Mouse (Mus musculus) embryonic facial prominence, embryonic 12.5 days (tissue): ENCODE results near the gene Aipl1. TPM values are rescaled to one million over a fixed set of nuclear protein-coding genes. Genes with fewer than 3 reads are reported as not detected.

ENCODE experiments used
- ATAC-seq: fragments of 200-750 bp; cut with Nextera tagmentation; 2 replicates; pipeline ENCODE4 v1.8.0; 2017; ENCODE audit not compliant: insufficient number of reproducible peaks, insufficient read depth, low FRiP score, low TSS enrichment
- H3K27ac ChIP-seq: fragments of 300-500 bp; sonication (generic); 2 replicates; pipeline ENCODE4 v1.5.1; 2016; ENCODE audit warnings: mild to moderate bottlenecking
- H3K27me3 ChIP-seq: fragments of 300-500 bp; sonication (generic); 2 replicates; pipeline ENCODE4 v1.6.1; 2016; ENCODE audit warnings: mild to moderate bottlenecking, moderate library complexity
- H3K36me3 ChIP-seq: fragments of 300-500 bp; sonication (generic); 2 replicates; pipeline ENCODE4 v1.6.1; 2016; ENCODE audit warnings: mild to moderate bottlenecking
- H3K4me1 ChIP-seq: fragments of 300-500 bp; sonication (generic); 2 replicates; pipeline ENCODE4 v1.6.1; 2016
- H3K4me2 ChIP-seq: fragments of 300-500 bp; sonication (generic); replicated peaks from 2 replicates; pipeline ENCODE4 v1.6.1; 2016; ENCODE audit warnings: mild to moderate bottlenecking, moderate library complexity
- H3K4me3 ChIP-seq: fragments of 300-500 bp; sonication (generic); 2 replicates; pipeline ENCODE4 v1.5.1; 2016; ENCODE audit warnings: mild to moderate bottlenecking
- H3K9ac ChIP-seq: fragments of 300-500 bp; sonication (generic); 2 replicates; pipeline ENCODE4 v1.6.1; 2016; ENCODE audit warnings: mild to moderate bottlenecking, moderate library complexity
- H3K9me3 ChIP-seq: fragments of 300-500 bp; sonication (generic); 2 replicates; pipeline ENCODE4 v1.6.1; 2016; ENCODE audit warnings: mild to moderate bottlenecking, moderate library complexity
- WGBS: fragments of 180-500 bp; shearing (Covaris S2); methylation state at CpG from one replicate; pipeline ENCODE4 v1.1.7; 2016; 5-methylcytosine and 5-hydroxymethylcytosine counted together
- polyA plus RNA-seq: library from polyadenylated mRNA; unstranded; fragments of >200 nt; fragmentation: Nextera tagmentation; extraction: Ambion mirVana; gene quantifications from 2 replicates; pipeline ENCODE4 v1.2.1, GENCODE M21; 2016

Aipl1 gene
- polyA plus RNA-seq, result 0.36 and 0.61 TPM in 2 replicates

GRCm38 (mm10) chr11:72037409-72037808 lies at the start of gene Aipl1:
TSS of gene Aipl1 (minus strand) at chr11:72037509.
- 63% methylated on average over 4 of the region's 4 CpGs for WGBS
- no peak within 1 kb of the TSS for H3K27ac ChIP-seq
- no peak within 1 kb of the TSS for H3K4me2 ChIP-seq
- no peaks in the 10 kb centered on the region for H3K36me3 ChIP-seq
- H3K9me3 ChIP-seq, result no peaks in the 10 kb centered on the region
- no peak within 1 kb of the TSS for H3K4me3 ChIP-seq
- 0 out of 2 replicates have a peak, but pooled peaks cover 5% of the 10 kb centered on the region for H3K4me1 ChIP-seq
- H3K27me3 ChIP-seq, result 0 out of 2 replicates have a peak, but pooled peaks cover 3% of the 10 kb centered on the region
- no peak for ATAC-seq
- no peak within 1 kb of the TSS for H3K9ac ChIP-seq

DNA sequence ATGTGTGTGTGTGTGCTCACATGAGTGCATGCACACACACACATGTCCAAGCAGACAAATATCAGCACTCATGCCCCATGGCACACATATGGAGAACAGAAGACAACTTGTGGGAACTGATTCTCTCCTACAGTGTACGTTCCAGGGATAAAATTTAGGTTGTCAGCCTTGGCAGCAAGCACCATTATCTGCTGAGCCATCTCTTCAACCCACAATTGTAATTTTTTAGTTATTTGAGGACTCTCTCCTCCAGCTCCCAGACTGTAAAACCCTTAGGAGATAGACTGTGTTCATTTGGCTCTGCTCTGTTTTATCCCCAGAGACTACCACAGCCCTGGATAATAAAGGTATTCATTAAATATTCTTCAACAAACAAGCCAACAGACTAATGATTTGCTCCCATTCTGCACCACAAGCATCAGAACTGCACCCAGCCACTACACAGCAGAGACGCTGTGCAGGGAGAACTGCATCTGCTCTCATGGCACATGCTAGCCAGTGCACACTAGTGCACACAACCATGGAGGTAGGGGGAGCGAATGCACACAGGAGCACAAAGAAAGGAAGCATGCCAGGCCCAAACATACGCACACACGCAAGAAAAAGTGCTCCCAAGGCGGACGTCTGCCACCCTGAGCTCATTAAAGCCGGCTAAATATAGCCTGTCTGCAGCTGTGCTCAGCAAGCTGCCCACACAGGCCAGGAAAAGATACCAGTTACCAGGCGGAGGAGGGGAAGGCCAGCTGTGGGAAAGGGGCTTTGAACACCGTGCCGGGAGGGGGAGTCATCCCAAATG lies 49.1 kb upstream of the Aipl1 start:
- Histone ChIP-seq H3K4me1 (peaks cover 9% of the 10 kb centered on the region), H3K36me3 (no peaks in the 10 kb centered on the region), H3K9me3 (no peaks in the 10 kb centered on the region), H3K27me3 (no peaks in the 10 kb centered on the region), H3K9ac (no peak overlapping the region), H3K27ac (peak overlapping the region; percentile 36; the same call in 1 of the 2 replicates), H3K4me3 (no peak overlapping the region), H3K4me2 (no peak overlapping the region)
- 33% methylated on average over 11 of the region's 11 CpGs for WGBS
- ATAC-seq, result no peak

GRCm38 (mm10) chr11:72084337-72084736 lies 47.0 kb upstream of the Aipl1 start:
- Histone ChIP-seq H3K9me3 (no peaks in the 10 kb centered on the region), H3K27ac (no peak overlapping the region), H3K27me3 (no peaks in the 10 kb centered on the region), H3K9ac (no peak overlapping the region), H3K36me3 (no peaks in the 10 kb centered on the region), H3K4me2 (no peak overlapping the region), H3K4me3 (no peak overlapping the region), H3K4me1 (peaks cover 9% of the 10 kb centered on the region)
- 92% methylated on average over 15 of the region's 15 CpGs for WGBS
- ATAC-seq, result no peak

GRCm38 (mm10) chr11:72082601-72083000 lies 45.3 kb upstream of the Aipl1 start:
- Histone ChIP-seq H3K36me3 (no peaks in the 10 kb centered on the region), H3K4me2 (no peak overlapping the region), H3K9me3 (no peaks in the 10 kb centered on the region), H3K4me1 (peaks cover 9% of the 10 kb centered on the region), H3K4me3 (no peak overlapping the region), H3K9ac (no peak overlapping the region), H3K27ac (no peak overlapping the region), H3K27me3 (no peaks in the 10 kb centered on the region)
- no peak for ATAC-seq
- 87% methylated on average over 4 of the region's 4 CpGs for WGBS

DNA sequence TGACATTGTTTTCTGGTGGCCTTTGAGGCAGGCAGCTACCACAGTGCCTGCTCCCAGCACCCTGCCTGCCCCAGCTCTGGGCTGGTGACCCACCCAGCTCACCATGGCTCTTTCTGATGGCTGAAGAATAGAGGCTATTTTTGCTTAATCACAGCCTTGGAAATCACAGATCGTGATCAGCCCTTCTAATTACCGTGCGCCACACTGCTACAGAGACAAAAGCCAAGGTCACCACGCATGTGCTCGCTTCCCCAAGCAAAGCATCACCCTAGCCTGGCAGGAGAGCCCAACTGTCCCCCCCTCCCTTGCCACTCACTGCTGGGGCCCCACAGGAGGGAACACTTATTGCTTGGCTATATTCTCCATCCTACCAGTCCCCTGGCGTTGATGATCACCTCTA lies 43.2 kb upstream of the Aipl1 start:
- Histone ChIP-seq H3K9ac (no peak overlapping the region), H3K9me3 (no peaks in the 10 kb centered on the region), H3K27me3 (no peaks in the 10 kb centered on the region), H3K4me3 (no peak overlapping the region), H3K4me2 (no peak overlapping the region), H3K27ac (no peak overlapping the region), H3K4me1 (no peaks in the 10 kb centered on the region), H3K36me3 (no peaks in the 10 kb centered on the region)
- no peak for ATAC-seq
- 85% methylated on average over 6 of the region's 6 CpGs for WGBS

DNA sequence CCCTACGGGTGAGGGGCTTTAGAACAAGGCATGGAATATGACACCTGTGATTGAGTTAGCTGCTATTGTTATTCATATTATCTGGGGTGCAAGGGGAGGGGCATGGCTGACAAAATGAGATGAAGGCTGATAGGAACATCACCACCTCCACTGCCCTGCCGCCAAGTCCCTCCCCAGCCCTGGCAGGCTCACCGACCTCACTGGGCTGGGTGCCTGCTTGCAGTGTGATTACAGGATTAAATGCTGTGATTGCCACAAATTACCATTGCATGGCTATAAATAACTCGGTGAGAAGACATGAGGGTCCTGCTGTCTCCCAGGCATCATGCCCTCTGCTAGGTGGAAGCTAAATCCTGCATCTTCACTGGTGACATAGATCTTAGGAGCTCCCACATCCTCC lies 41.3 kb upstream of the Aipl1 start:
- no peak overlapping the region for H3K9ac ChIP-seq
- no peak for ATAC-seq
- H3K4me1 ChIP-seq, result no peaks in the 10 kb centered on the region
- H3K27me3 ChIP-seq, result no peaks in the 10 kb centered on the region
- no peak overlapping the region for H3K27ac ChIP-seq
- H3K9me3 ChIP-seq, result no peaks in the 10 kb centered on the region
- H3K36me3 ChIP-seq, result no peaks in the 10 kb centered on the region
- no peak overlapping the region for H3K4me3 ChIP-seq
- WGBS, result 50% methylated on average over 4 of the region's 4 CpGs
- no peak overlapping the region for H3K4me2 ChIP-seq

DNA sequence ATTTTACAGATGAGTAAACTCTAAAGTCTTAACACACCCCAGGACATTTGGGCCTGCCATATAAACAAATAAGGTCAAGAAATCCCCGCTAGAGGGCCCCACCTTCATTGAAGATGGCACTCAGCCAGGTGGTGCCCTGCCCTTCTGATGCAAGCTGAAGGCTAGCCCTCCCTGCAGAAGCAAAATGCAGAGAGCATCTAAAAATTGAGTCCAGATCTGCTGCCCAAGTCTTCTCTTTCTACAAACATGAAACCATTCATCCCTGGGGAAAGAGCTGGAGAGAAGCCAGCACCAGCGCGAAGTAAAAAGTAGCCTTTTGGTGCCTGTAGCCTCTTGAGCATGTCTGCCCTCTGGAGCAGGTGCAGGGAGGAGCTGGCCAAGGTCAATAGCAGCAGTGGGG lies 40.7 kb upstream of the Aipl1 start:
- Histone ChIP-seq H3K4me1 (no peaks in the 10 kb centered on the region), H3K4me3 (no peak overlapping the region), H3K27me3 (no peaks in the 10 kb centered on the region), H3K27ac (no peak overlapping the region), H3K9ac (no peak overlapping the region), H3K9me3 (no peaks in the 10 kb centered on the region), H3K4me2 (no peak overlapping the region), H3K36me3 (no peaks in the 10 kb centered on the region)
- WGBS, result 42% methylated on average over 3 of the region's 3 CpGs
- no peak for ATAC-seq

- Histone ChIP-seq H3K4me3 (no peak overlapping the region), H3K4me2 (no peak overlapping the region), H3K9me3 (no peaks in the 10 kb centered on the region), H3K27me3 (no peaks in the 10 kb centered on the region), H3K9ac (no peak overlapping the region), H3K36me3 (no peaks in the 10 kb centered on the region), H3K27ac (no peak overlapping the region), H3K4me1 (no peaks in the 10 kb centered on the region)
- no peak for ATAC-seq
- 81% methylated on average over 13 of the region's 13 CpGs for WGBS
Observed at GRCm38 (mm10) chr11:72074230-72074629, 36.9 kb upstream of the Aipl1 start.

DNA sequence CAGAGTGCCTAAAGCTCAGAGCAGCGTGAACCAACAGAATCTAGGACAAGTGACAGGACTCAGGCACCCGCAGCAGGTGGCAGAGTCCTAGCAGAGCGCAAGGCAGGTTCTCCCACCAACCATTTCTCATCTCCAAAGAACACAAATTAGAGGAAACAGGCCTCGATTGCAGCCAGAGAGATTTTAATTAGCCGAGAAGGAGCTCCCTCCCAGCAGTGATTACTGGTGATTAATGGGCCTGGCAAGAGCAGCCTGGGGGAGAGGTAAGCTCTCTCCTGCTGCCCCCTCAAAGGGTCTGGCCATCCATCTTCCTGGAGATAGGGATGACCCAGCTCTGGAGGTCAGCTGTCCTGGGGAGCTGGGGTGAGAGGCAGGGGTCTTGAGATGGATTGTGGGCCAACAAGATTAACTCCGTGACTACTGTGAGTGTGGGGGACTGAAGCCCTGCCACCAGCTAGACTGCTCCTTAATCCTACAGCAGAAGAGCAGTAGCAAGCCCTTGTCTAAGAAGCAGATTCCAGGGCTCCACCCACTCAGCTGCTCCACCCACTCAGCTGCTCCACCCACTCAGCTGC lies 35.1 kb upstream of the Aipl1 start:
- no peak overlapping the region for H3K4me2 ChIP-seq
- no peaks in the 10 kb centered on the region for H3K9me3 ChIP-seq
- 44% methylated on average over 6 of the region's 6 CpGs for WGBS
- no peaks in the 10 kb centered on the region for H3K4me1 ChIP-seq
- no peak overlapping the region for H3K4me3 ChIP-seq
- H3K9ac ChIP-seq, result no peak overlapping the region
- no peaks in the 10 kb centered on the region for H3K36me3 ChIP-seq
- no peaks in the 10 kb centered on the region for H3K27me3 ChIP-seq
- ATAC-seq, result no peak
- no peak overlapping the region for H3K27ac ChIP-seq

DNA sequence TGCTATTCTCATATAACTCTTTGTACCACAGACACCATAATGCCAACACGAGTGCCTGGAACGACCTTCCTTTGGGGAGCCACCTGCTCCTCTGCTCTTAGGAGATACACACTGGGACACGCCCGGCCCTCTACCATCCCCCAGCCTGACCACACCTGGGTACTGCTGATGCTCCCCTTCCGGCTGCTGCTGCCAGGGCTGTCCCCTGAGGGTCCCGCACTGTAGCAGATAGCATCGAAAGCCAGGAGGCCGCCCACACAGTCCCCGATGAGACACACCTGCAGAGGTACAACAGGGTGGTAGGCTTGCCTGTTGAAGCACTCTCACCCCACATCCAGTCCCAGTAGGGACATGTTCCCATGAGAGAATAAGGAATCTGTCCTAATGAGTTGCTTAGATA lies 33.4 kb upstream of the Aipl1 start:
- no peak overlapping the region for H3K9ac ChIP-seq
- H3K4me3 ChIP-seq, result no peak overlapping the region
- WGBS, result 89% methylated on average over 9 of the region's 9 CpGs
- no peaks in the 10 kb centered on the region for H3K9me3 ChIP-seq
- H3K27ac ChIP-seq, result no peak overlapping the region
- no peaks in the 10 kb centered on the region for H3K36me3 ChIP-seq
- H3K4me1 ChIP-seq, result no peaks in the 10 kb centered on the region
- H3K4me2 ChIP-seq, result no peak overlapping the region
- ATAC-seq, result no peak
- H3K27me3 ChIP-seq, result no peaks in the 10 kb centered on the region

GRCm38 (mm10) chr11:72068026-72068425 lies 30.7 kb upstream of the Aipl1 start:
- no peak for ATAC-seq
- Histone ChIP-seq H3K36me3 (no peaks in the 10 kb centered on the region), H3K4me3 (no peak overlapping the region), H3K27me3 (no peaks in the 10 kb centered on the region), H3K27ac (no peak overlapping the region), H3K4me1 (no peaks in the 10 kb centered on the region), H3K4me2 (no peak overlapping the region), H3K9me3 (peaks cover 17% of the 10 kb centered on the region; the same call in 1 of the 2 replicates), H3K9ac (no peak overlapping the region)
- 61% methylated on average over 7 of the region's 7 CpGs for WGBS

DNA sequence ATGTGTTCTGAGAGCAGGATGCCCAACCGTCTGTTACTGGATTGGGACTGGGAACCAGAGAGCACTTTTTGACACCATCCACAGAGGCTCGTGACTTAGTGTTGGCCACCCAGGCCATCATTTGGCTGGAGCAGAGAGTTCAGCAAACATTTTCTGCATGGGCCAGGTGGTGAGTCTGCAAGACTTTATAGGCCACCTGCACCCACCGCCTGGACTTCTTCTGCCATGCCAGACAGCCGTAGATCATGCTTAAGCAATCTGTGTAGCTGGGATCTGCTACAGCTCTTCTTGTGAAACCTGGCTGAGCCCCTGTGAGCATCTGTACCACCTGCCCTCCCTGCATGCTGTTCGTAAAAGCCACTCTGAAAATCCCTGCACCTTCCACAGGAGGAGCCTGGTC lies 30.0 kb upstream of the Aipl1 start:
- H3K9ac ChIP-seq, result no peak overlapping the region
- H3K4me1 ChIP-seq, result no peaks in the 10 kb centered on the region
- H3K4me3 ChIP-seq, result no peak overlapping the region
- H3K4me2 ChIP-seq, result no peak overlapping the region
- WGBS, result 78% methylated on average over 5 of the region's 5 CpGs
- no peaks in the 10 kb centered on the region for H3K27me3 ChIP-seq
- H3K27ac ChIP-seq, result no peak overlapping the region
- H3K9me3 ChIP-seq, result peaks cover 17% of the 10 kb centered on the region; the same call in 1 of the 2 replicates
- ATAC-seq, result no peak
- no peaks in the 10 kb centered on the region for H3K36me3 ChIP-seq
